Mouse (Mus musculus) Patski (cell line): ENCODE data around the gene Rtn2. TPM values are rescaled to one million over a fixed set of nuclear protein-coding genes. Genes with fewer than 3 reads are reported as not detected.
"Not testable (repeated sequence)": the region's sequence is repeated elsewhere in the genome, so short reads cannot be mapped to it uniquely, and the experiment has no call there.

Source experiments
- ATAC-seq: fragments of 100-300 bp; one replicate; pipeline ENCODE4 v1.8.0; 2021
- CTCF ChIA-PET: fragments of 350-600 bp; sonication (Branson Sonifier 250); formaldehyde crosslinking; loops from one replicate; lab custom pipeline; 2022; ENCODE audit warnings: inconsistent platforms; lab: Charles Lee
- POLR2A ChIA-PET: fragments of 350-600 bp; sonication (Branson Sonifier 250); formaldehyde crosslinking; loops from one replicate; lab custom pipeline; 2022; ENCODE audit warnings: antibody characterized with exemption, inconsistent platforms; lab: Charles Lee
- DNase-seq: peaks from one replicate; pipeline ENCODE4 v3.0.0-alpha.2; 2011; ENCODE audit warnings: low read depth, low spot score
- H3K27me3 ChIP-seq: fragments of 371-371 bp; one replicate; pipeline ENCODE4 v1.5.1; 2021
- CTCF ChIP-seq: fragments of 100-300 bp; IDR thresholded peaks from one replicate; pipeline ENCODE4 v1.5.1; 2021
- in situ Hi-C: fragments of 300-500 bp; cut with MboI; formaldehyde crosslinking; loops from 3 replicates; pipeline ENCODE4 v1.11.1; 2018; ENCODE audit warnings: low pct_unique_long_range_greater_than_20kb, mixed read lengths
- polyA plus RNA-seq: library from polyadenylated mRNA; unstranded; gene quantifications from one replicate; pipeline ENCODE4 v1.2.3, GENCODE M21; 2021

Rtn2 gene
- polyA plus RNA-seq, 1 experiment from 2014 or later, result 4.0 TPM

- ATAC-seq (no peak), DNase-seq (no peak)
- in situ Hi-C loops, result no loop called here
- peaks cover 10% of the 10 kb centered on the region for H3K27me3 ChIP-seq
- CTCF ChIA-PET, result interaction anchor here (0.7 to 3.9 kb wide), 2 partner anchors 37 to 40 kb away, joined by 3 to 37 read pairs; no protein-coding TSS in a partner anchor
- TF ChIP-seq CTCF, result no peak
- POLR2A ChIA-PET, result no interaction called here
Observed at GRCm38 (mm10) chr7:19279052-19279451, 3.4 kb upstream of the Rtn2 start.

GRCm38 (mm10) chr7:19279581-19280114 is 2.8 kb upstream of the Rtn2 start, which contains the start of gene Ppm1n:
Gene Ppm1n (minus strand): TSS chr7:19280064.
- ChIA-PET POLR2A (no interaction called here), CTCF (interaction anchor here (1.1 to 3.9 kb wide), 4 partner anchors 13 to 102 kb away, joined by 3 to 37 read pairs (median 4); no protein-coding TSS in a partner anchor)
- no peak for TF ChIP-seq CTCF
- DNase-seq (no peak), ATAC-seq (no peak)
- in situ Hi-C loops, result loop anchor here (5.0 to 10.0 kb wide), 2 partner anchors 47 to 115 kb away; partner anchors contain the start of gene Gipr
- peaks cover 10% of the 10 kb centered on the region for H3K27me3 ChIP-seq

GRCm38 (mm10) chr7:19281680-19282304 is 632 bp upstream of the Rtn2 start:
- ATAC-seq, H3K27me3 ChIP-seq, POLR2A ChIA-PET, DNase-seq: not testable (repeated sequence)
- in situ Hi-C loops, result loop anchor here (5.0 to 10.0 kb wide), 2 partner anchors 49 to 117 kb away; partner anchors contain the start of gene Gipr
- CTCF ChIA-PET, result interaction anchor here (0.6 to 3.9 kb wide), 7 partner anchors 15 to 84 kb away, joined by 3 to 37 read pairs (median 6); no protein-coding TSS in a partner anchor
- peak; percentile 77 for TF ChIP-seq CTCF

- POLR2A ChIA-PET, result no interaction called here
- no peak for TF ChIP-seq CTCF
- CTCF ChIA-PET, result interaction anchor here (1.0 to 1.5 kb wide), 4 partner anchors 11 to 104 kb away, joined by 3 read pairs; no protein-coding TSS in a partner anchor
- DNase-seq (no peak), ATAC-seq (peak; percentile 53)
- in situ Hi-C loops, result loop anchor here (5.0 to 10.0 kb wide), 2 partner anchors 51 to 118 kb away; partner anchors contain the start of gene Gipr
- peaks cover 10% of the 10 kb centered on the region for H3K27me3 ChIP-seq
Observed at GRCm38 (mm10) chr7:19282791-19283405, 474 bp downstream of the Rtn2 start.

GRCm38 (mm10) chr7:19283406-19283804 is 981 bp downstream of the Rtn2 start:
- CTCF ChIA-PET, result interaction anchor here (1.0 to 1.5 kb wide), 4 partner anchors 11 to 105 kb away, joined by 3 read pairs; no protein-coding TSS in a partner anchor
- DNase-seq (no peak), ATAC-seq (no peak)
- TF ChIP-seq CTCF, result no peak
- H3K27me3 ChIP-seq, result peaks cover 10% of the 10 kb centered on the region
- in situ Hi-C loops, result loop anchor here (5.0 to 10.0 kb wide), 2 partner anchors 51 to 119 kb away; partner anchors contain the start of gene Gipr
- POLR2A ChIA-PET, result no interaction called here

- peak; percentile 87 for TF ChIP-seq CTCF
- ATAC-seq, result no peak
- POLR2A ChIA-PET, result no interaction called here
- peaks cover 1% of the 10 kb centered on the region for H3K27me3 ChIP-seq
- CTCF ChIA-PET, result interaction anchor here (0.8 to 2.2 kb wide), 6 partner anchors 10 to 111 kb away, joined by 3 to 11 read pairs (median 4); no protein-coding TSS in a partner anchor
- in situ Hi-C loops, result loop anchor here (5.0 to 10.0 kb wide), 2 partner anchors 52 to 120 kb away; partner anchors contain the start of gene Gipr
- no peak for DNase-seq
Observed at GRCm38 (mm10) chr7:19284763-19285162, 2.3 kb downstream of the Rtn2 start.

GRCm38 (mm10) chr7:19290969-19291596 is 8.7 kb downstream of the Rtn2 start:
- no peak for TF ChIP-seq CTCF
- no peaks in the 10 kb centered on the region for H3K27me3 ChIP-seq
- DNase-seq (no peak), ATAC-seq (no peak)
- in situ Hi-C loops, result no loop called here
- POLR2A ChIA-PET, result no interaction called here
- CTCF ChIA-PET, result interaction anchor here (1.2 to 2.4 kb wide), 2 partner anchors 10 to 72 kb away, joined by 4 to 9 read pairs; no protein-coding TSS in a partner anchor

- no peaks in the 10 kb centered on the region for H3K27me3 ChIP-seq
- ChIA-PET POLR2A (interaction anchor here (0.7 to 1.0 kb wide), 2 partner anchors 13 to 120 kb away, joined by 3 read pairs; partner anchors contain the start of gene Eml2), CTCF (interaction anchor here (1.1 to 2.6 kb wide), 4 partner anchors 10 to 48 kb away, joined by 3 to 13 read pairs (median 7); partner anchors contain the start of gene Ercc1)
- DNase-seq (no peak), ATAC-seq (peak; percentile 83)
- TF ChIP-seq CTCF, result peak; percentile 98
- in situ Hi-C loops, result no loop called here
Observed at GRCm38 (mm10) chr7:19295503-19296185, 13.2 kb downstream of the Rtn2 start.

- POLR2A ChIA-PET, result interaction anchor here (1.0 kb wide), 1 partner anchor 12 kb away, joined by 3 read pairs; no protein-coding TSS in a partner anchor
- in situ Hi-C loops, result no loop called here
- DNase-seq (no peak), ATAC-seq (no peak)
- CTCF ChIA-PET, result interaction anchor here (1.0 to 1.4 kb wide), 3 partner anchors 46 to 67 kb away, joined by 3 to 5 read pairs (median 3); no protein-coding TSS in a partner anchor
- no peaks in the 10 kb centered on the region for H3K27me3 ChIP-seq
- peak; percentile 24 for TF ChIP-seq CTCF
Observed at GRCm38 (mm10) chr7:19297034-19297433, 14.6 kb downstream of the Rtn2 start.
